ENCODE assay signal across 11 mouse cellular contexts in the genomic region with DNA sequence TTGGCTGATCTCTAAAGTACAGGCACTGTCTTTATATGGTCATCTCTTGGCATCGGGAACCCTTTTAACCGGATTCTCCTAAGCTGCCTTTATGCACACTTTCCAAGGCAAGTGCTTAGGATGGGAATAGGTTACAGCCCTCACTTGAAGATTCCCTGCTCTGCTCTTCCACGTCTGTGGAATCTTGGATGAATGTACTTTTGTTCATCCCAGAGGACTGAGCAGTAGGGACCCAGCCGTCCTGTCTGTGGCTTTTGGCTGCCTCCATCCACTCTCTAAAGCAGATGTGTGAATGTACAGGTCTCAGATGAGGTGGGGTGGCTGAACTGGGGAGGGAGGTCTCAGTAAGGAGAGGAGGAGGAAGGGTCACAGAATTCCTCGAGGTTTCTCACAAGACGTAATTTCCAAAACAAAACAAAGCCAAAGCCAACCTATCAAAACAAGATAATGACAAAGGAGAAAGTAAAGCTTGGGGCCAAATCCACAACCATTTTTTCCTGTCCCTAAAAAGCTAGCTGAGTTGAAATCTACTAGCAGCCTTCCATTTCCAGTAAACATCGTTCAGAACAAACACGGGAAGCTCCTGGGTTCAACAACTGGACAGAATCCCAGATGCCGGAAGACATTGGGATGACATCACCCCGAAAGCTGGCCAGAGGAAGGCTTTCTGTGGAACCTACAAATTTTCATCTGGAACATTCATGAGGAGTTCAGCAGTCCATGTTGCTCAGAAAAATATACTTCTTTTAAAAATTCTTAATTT. TPM values are rescaled to one million over a fixed set of nuclear protein-coding genes. Genes with fewer than 3 reads are reported as not detected.
DNase-seq lines count a peak whose midpoint lies in the region; ATAC-seq lines count a peak whose summit lies in the region.
"Had no signal": no experiment of that assay in that cellular context is flagged by ENCODE, and none has a peak within 500 bp of the region (broad histone marks: within the 10 kb centered on the region; RNA-seq: fewer than 3 reads in every experiment).

No protein-coding gene starts in this region.

- H3K9me3 ChIP-seq in intestine, embryonic 15.5 days = no peaks in the 10 kb centered on the region
- no peaks in the 10 kb centered on the region for H3K9me3 ChIP-seq in forebrain, embryonic 13.5 days (replicated peaks)
- H3K9me3 ChIP-seq: hindbrain, embryonic 12.5 days had no signal

- no peak overlapping the region for H3K4me3 ChIP-seq in intestine, embryonic 15.5 days (replicated peaks)
- H3K4me3 ChIP-seq in forebrain, embryonic 13.5 days = no peak overlapping the region
- H3K4me3 ChIP-seq: hindbrain, embryonic 12.5 days had no signal

- H3K36me3 ChIP-seq in intestine, embryonic 15.5 days = no peaks in the 10 kb centered on the region
- H3K36me3 ChIP-seq in forebrain, embryonic 13.5 days (ENCODE audit: poor library complexity, severe bottlenecking) = no peaks in the 10 kb centered on the region
- H3K36me3 ChIP-seq: hindbrain, embryonic 12.5 days had no signal

- H3K9ac ChIP-seq in intestine, embryonic 15.5 days = no peak overlapping the region
- H3K9ac ChIP-seq in forebrain, embryonic 13.5 days = no peak overlapping the region
- H3K9ac ChIP-seq: hindbrain, embryonic 12.5 days had no signal

- H3K27me3 ChIP-seq in intestine, embryonic 15.5 days (replicated peaks) = no peaks in the 10 kb centered on the region
- H3K27me3 ChIP-seq in forebrain, embryonic 13.5 days = no peaks in the 10 kb centered on the region
- H3K27me3 ChIP-seq: hindbrain, embryonic 12.5 days had no signal

- H3K27ac ChIP-seq in intestine, embryonic 15.5 days = peak overlapping the region; percentile 75
- H3K27ac ChIP-seq in forebrain, embryonic 13.5 days = no peak overlapping the region
- H3K27ac ChIP-seq: hindbrain, embryonic 12.5 days had no signal

- no peak overlapping the region for H3K4me2 ChIP-seq in intestine, embryonic 15.5 days (replicated peaks)
- H3K4me2 ChIP-seq in forebrain, embryonic 13.5 days = no peak overlapping the region
- H3K4me2 ChIP-seq: hindbrain, embryonic 12.5 days had no signal

- ATAC-seq in intestine, embryonic 15.5 days = 0 out of 2 replicates have a peak, but pooled peaks have one; percentile 28
- ATAC-seq in forebrain, embryonic 13.5 days = no peak

- DNase-seq in adrenal gland, adult 2 months = peak; percentile 30
- no peak for DNase-seq in adrenal gland, postnatal 10 days
- DNase-seq in heart, adult 11 months = peak; percentile 98
- peak; percentile 66 for DNase-seq in lung, postnatal 14 days
- DNase-seq in adrenal gland, postnatal 14 days = no peak
- no peak for DNase-seq in testis, postnatal 10 days (ENCODE audit: low spot score)
- DNase-seq: liver; thymus, adult 18-20 months had no signal

- H3K4me1 ChIP-seq in intestine, embryonic 15.5 days (replicated peaks) = 0 out of 2 replicates have a peak, but pooled peaks cover 4% of the 10 kb centered on the region
- peaks cover 4% of the 10 kb centered on the region; the same call in 1 of the 2 replicates for H3K4me1 ChIP-seq in forebrain, embryonic 13.5 days
- H3K4me1 ChIP-seq: hindbrain, embryonic 12.5 days had no signal

- WGBS in intestine, embryonic 15.5 days = 41% methylated on average over 10 of the region's 10 CpGs
- WGBS in forebrain, embryonic 13.5 days = 82% methylated on average over 10 of the region's 10 CpGs

RNA-seq across cellular contexts. Expression of a gene that starts 18.4 kb away (rescaled TPM):
- total RNA-seq in adrenal gland, adult 2 months (2021) = 100 to 1,000 TPM in 1 of 2 experiments, 10 to 100 TPM in 1; 97.0 to 100 TPM
- polyA plus RNA-seq in adrenal gland, adult 2 months (2012; rRNA removed) = 23.0 and 30.3 TPM in 2 replicates
- 10 to 100 TPM; 63.1 to 69.5 TPM for total RNA-seq in adrenal gland, postnatal 10 days (2021)
- polyA plus RNA-seq in intestine, embryonic 15.5 days (2015; fragmentation: Nextera tagmentation; extraction: Ambion mirVana) = 13.7 and 14.8 TPM in 2 replicates
- polyA plus RNA-seq in forebrain, embryonic 13.5 days (2015; fragmentation: Nextera tagmentation; extraction: Ambion mirVana) = 21.3 and 24.3 TPM in 2 replicates
- 81.9 and 88.8 TPM in 2 replicates for total RNA-seq in adrenal gland, postnatal 14 days (2021)

RNA-seq across cellular contexts. Expression of a gene that starts 37.5 kb away (rescaled TPM):
- 10 to 100 TPM; 69.6 to 78.0 TPM for total RNA-seq in adrenal gland, adult 2 months (2021)
- 16.7 TPM in 2 replicates for polyA plus RNA-seq in adrenal gland, adult 2 months (2012; rRNA removed)
- total RNA-seq in adrenal gland, postnatal 10 days (2021) = 10 to 100 TPM; 56.1 to 61.2 TPM
- 345 and 376 TPM in 2 replicates for polyA plus RNA-seq in intestine, embryonic 15.5 days (2015; fragmentation: Nextera tagmentation; extraction: Ambion mirVana)
- 2.9 and 3.2 TPM in 2 replicates for polyA plus RNA-seq in forebrain, embryonic 13.5 days (2015; fragmentation: Nextera tagmentation; extraction: Ambion mirVana)
- total RNA-seq in adrenal gland, postnatal 14 days (2021) = 54.6 and 55.5 TPM in 2 replicates

Comparison
In these comparisons a context has a peak if more than half of its experiments do, and no peak if none do; other contexts are left out.
1. DNase-seq: peak in adrenal gland, adult 2 months (single experiment), heart, adult 11 months (single experiment) and lung, postnatal 14 days (single experiment); none in adrenal gland, postnatal 10 days (single experiment), adrenal gland, postnatal 14 days (single experiment) and testis, postnatal 10 days (single experiment).